Mouse (Mus musculus): ENCODE measurements around the gene Mtg2. TPM values are rescaled to one million over a fixed set of nuclear protein-coding genes. Genes with fewer than 3 reads are reported as not detected.

Gene Mtg2
- polyA plus RNA-seq, 1 experiment from 2014 or later = 18.0 TPM

DNA sequence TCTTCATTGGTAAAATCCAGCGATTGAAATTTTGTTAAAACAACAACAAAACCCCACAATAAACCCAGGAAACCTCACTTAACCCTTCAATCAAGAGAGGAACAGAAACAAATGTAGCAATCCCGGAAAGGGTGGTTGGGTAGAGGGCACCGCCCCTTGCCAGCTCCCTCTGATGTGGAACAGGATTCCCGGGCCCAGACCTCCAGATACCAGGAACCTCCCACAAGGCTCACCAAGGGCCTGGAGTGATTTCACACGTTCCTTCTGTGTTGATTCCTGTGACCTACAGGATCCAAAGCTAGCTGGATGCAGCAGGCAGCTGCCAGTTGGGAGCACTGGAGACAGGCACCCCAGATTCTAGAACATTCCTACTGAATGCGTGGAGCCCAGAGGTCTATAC is 30.0 kb upstream of the Mtg2 start:
- H3K27me3 ChIP-seq (replicated peaks) = peaks cover 17% of the 10 kb centered on the region; the same call in 1 of the 2 replicates
- H3K4me3 ChIP-seq = peak overlapping the region; percentile 96
- no peak for ATAC-seq
- H3K9me3 ChIP-seq (replicated peaks) = no peaks in the 10 kb centered on the region
- H3K27ac ChIP-seq = peak overlapping the region; percentile 53; the same call in 1 of the 2 replicates
- peaks cover 45% of the 10 kb centered on the region for H3K36me3 ChIP-seq
- peak overlapping the region; percentile 90 for H3K9ac ChIP-seq
- peaks cover 38% of the 10 kb centered on the region for H3K4me1 ChIP-seq
- peak overlapping the region; percentile 97 for H3K4me2 ChIP-seq
- WGBS (ENCODE audit: insufficient replicate concordance) = 51% methylated on average over 6 of the region's 6 CpGs

DNA sequence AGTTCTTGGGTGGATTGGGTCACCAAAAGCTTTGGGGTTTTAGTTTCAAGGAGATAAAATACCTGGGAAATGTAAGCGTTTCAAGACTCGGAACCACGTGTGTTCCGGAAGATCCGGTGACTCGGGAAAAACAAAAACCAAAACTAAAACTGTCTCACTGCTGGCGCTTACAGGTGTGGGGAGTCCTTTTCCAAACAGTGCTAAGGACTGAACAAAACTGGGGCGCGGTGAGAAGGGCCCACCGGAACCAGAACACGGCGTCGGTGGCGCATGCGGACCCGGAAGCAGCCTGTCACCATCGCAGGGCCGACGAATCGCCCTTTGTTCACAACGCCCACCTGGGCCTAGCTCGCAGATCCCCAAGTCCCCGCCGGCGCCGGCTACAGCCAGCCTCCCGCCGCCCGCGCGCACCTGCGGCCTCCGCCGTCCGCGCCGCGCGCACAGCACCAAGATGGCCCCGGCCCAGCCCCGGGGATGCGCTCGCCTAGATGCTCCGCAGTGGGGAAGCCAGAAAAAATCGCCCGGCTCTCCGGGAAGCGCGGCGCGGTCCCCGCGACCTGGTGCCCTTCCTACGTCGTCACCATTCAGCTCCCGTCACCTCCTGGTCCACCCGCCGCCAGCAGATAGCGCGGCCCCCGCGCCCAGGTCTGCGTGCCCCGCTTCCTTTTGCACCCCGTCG is 28.7 kb upstream of the Mtg2 start:
- H3K9me3 ChIP-seq (replicated peaks) = no peaks in the 10 kb centered on the region
- peak overlapping the region; percentile 90 for H3K9ac ChIP-seq

DNA sequence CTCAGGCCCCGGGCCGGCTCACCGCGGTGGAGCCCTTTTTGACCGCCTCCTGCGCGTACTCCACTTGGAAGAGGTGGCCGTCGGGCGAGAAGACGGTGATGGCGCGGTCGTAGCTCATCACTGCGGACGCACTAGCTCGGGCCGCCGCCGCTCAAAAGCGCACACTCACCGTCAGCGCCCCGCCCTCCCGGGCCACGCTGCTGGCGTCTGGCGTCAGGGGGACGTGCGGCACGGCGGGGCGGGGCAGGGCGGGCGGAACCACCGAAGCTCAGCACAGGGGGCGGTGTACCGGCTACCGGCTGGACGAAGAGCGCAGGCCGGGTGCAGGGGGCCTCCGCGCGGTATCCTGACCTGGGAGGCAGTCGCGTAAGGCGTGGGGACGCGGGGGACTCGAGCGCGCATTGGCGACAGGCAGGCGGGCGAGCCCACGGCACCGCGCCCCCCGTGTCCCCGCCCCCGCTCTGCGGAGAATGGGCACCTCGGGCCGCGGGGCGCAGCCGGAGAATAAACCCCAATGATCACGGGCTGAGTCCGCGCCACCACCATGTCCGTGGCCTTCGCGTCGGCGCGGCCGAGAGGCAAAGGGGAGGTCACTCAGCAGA is 28.0 kb upstream of the Mtg2 start, which contains the start of the genes Psma7 and Ss18l1:
Psma7 (minus strand) TSS at position 178 of the 602 bp plus-strand sequence.
Ss18l1 (plus strand) TSS at position 254 of the 602 bp plus-strand sequence.
- WGBS (ENCODE audit: insufficient replicate concordance) = under 1% methylated on average over 74 of the region's 78 CpGs
- peak; percentile 96 for ATAC-seq
- peak within 1 kb of the TSS; percentile 96 for H3K4me3 ChIP-seq

More for the DNA sequence above, 28.7 kb upstream of the Mtg2 start:
- Histone ChIP-seq H3K36me3 (peaks cover 32% of the 10 kb centered on the region), H3K27me3 (replicated peaks) (peaks cover 17% of the 10 kb centered on the region; the same call in 1 of the 2 replicates), H3K4me1 (peaks cover 38% of the 10 kb centered on the region), H3K27ac (peak overlapping the region; percentile 92), H3K4me2 (peak overlapping the region; percentile 97), H3K4me3 (peak overlapping the region; percentile 96)
- ATAC-seq = peak; percentile 62
- WGBS (ENCODE audit: insufficient replicate concordance) = under 1% methylated on average over 60 of the region's 66 CpGs

DNA sequence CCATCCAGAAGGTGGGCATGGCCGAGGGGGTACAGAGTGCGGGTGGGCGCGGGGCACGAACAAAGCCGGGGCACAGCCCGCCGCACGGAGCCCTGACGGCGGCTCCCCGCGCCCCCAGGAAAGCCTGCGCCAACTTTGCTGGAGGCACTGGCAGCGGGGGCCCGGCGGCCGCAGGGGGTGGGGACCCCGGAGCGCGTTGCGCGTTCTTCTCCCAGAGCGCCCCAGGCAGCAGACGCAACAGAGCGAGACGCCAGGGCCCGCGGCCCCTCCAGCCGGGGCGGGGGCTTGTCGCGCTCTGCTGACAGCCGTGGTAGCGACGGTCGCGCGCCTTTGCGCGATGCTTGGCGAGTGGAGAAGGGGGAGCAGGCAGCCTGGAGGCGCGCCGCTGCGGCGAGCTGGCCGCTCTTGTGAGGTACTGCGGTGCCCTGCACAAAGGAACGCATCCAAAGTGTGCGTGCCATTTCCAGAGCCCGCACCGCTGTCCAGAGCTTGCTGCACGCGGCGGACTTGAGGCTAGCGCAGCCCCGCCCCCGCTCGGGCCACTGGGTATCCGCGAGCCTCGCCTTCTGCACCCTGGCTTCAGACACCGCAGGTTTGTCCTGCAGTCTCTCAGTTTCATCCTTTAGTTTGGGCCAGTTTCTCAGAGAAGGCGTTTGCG is 27.4 kb upstream of the Mtg2 start:
- under 1% methylated on average over 56 of the region's 66 CpGs for WGBS (ENCODE audit: insufficient replicate concordance)
- peaks cover 38% of the 10 kb centered on the region for H3K4me1 ChIP-seq
- no peaks in the 10 kb centered on the region for H3K9me3 ChIP-seq (replicated peaks)
- H3K36me3 ChIP-seq = peaks cover 19% of the 10 kb centered on the region
- H3K27me3 ChIP-seq (replicated peaks) = peaks cover 17% of the 10 kb centered on the region; the same call in 1 of the 2 replicates
- peak overlapping the region; percentile 97 for H3K4me2 ChIP-seq
- peak overlapping the region; percentile 90 for H3K9ac ChIP-seq
- H3K27ac ChIP-seq = peak overlapping the region; percentile 92
- peak; percentile 11; the same call in 1 of the 2 replicates for ATAC-seq
- H3K4me3 ChIP-seq = peak overlapping the region; percentile 96

More for the DNA sequence above, 28.0 kb upstream of the Mtg2 start, which contains the start of the genes Psma7 and Ss18l1:
- Histone ChIP-seq H3K9me3 (replicated peaks) (no peaks in the 10 kb centered on the region), H3K4me1 (peaks cover 38% of the 10 kb centered on the region), H3K36me3 (peaks cover 25% of the 10 kb centered on the region), H3K4me2 (peak within 1 kb of the TSS; percentile 97), H3K27ac (peak within 1 kb of the TSS; percentile 92), H3K9ac (peak within 1 kb of the TSS; percentile 90), H3K27me3 (replicated peaks) (peaks cover 17% of the 10 kb centered on the region; the same call in 1 of the 2 replicates)

DNA sequence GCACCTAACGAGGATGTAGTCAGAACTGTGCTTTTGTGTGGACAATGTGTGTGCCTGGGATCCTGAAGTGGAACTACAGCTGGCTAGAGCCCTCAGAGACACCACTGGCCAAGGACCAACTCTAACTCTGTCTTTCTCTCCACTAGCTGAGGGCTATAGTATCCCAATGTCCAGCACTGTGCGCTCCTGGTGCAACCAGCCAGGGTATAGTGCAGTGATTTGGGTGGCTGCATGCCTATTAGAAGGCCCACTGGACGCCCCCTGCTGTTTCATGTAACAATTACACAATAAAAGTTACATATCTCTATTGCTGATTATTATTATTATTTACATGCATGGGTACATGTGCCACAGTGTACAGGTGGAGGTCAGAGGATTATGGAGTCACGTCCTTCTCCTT is 25.1 kb upstream of the Mtg2 start:
- ATAC-seq = no peak
- WGBS (ENCODE audit: insufficient replicate concordance) = 40% methylated on average over 4 of the region's 4 CpGs
- Histone ChIP-seq H3K9me3 (replicated peaks) (no peaks in the 10 kb centered on the region), H3K36me3 (no peaks in the 10 kb centered on the region; the same call in 1 of the 2 replicates), H3K27me3 (replicated peaks) (peaks cover 17% of the 10 kb centered on the region; the same call in 1 of the 2 replicates), H3K27ac (no peak overlapping the region), H3K4me1 (peaks cover 28% of the 10 kb centered on the region), H3K4me3 (no peak overlapping the region), H3K9ac (no peak overlapping the region), H3K4me2 (no peak overlapping the region)

DNA sequence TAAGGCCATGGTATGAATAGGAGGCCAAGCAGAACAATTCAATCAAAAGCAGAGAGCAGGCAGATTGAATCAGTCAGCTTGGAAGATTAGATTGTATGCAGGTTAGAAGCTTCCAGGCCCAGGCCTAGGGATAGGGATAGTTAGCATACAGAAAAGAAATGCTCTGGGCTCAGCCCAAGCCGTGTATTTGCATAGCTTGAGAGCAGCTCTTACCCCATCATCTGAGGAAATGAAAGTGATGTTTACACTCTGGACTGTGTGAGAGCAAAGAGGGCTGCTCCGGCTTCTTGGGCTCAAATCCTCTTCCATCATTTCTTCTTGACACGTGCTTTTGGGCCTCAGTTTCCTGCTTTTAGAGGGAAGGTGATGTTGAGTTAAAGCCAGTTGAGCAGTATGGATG is 22.8 kb upstream of the Mtg2 start:
- Histone ChIP-seq H3K9me3 (replicated peaks) (no peaks in the 10 kb centered on the region), H3K9ac (no peak overlapping the region), H3K4me2 (no peak overlapping the region), H3K36me3 (no peaks in the 10 kb centered on the region; the same call in 1 of the 2 replicates), H3K4me1 (peaks cover 19% of the 10 kb centered on the region), H3K27ac (no peak overlapping the region), H3K27me3 (replicated peaks) (peaks cover 17% of the 10 kb centered on the region; the same call in 1 of the 2 replicates), H3K4me3 (no peak overlapping the region)
- WGBS (ENCODE audit: insufficient replicate concordance) = 68% methylated on average over 3 of the region's 3 CpGs
- no peak for ATAC-seq

DNA sequence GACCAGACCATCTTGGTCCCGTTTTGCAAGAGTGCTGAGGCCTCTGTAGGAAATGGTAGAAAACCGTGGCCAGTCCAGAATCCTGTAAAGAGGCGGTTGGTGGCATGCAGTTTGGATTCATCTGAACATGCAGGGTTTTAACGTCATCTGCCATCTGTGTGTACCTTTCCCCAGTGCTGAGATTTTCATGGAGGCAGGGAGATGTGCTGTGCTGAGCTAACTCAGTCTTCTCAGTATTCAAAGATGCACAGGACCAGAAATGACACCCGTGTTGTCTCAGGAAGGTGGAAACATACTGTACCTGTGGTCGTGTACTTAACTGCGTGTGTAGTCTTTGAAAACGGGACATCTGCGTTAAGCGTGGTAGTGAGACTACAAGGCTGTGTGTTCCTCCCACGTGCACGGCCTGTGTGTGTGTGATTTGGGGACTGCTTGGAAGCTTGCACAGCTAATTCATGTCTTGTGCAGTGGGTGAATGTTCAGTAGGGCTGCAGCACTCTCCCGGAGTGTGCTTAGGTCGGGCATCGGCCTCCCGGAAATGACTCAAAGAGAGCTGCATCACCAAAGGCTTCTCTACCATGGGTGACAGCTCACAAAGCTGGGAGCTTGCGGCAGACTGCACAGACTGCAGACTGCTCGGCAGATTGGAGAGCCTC is 22.3 kb upstream of the Mtg2 start:
- Histone ChIP-seq H3K27ac (no peak overlapping the region), H3K36me3 (peaks cover 2% of the 10 kb centered on the region; the same call in 1 of the 2 replicates), H3K4me1 (peaks cover 16% of the 10 kb centered on the region), H3K4me3 (no peak overlapping the region), H3K9ac (no peak overlapping the region), H3K27me3 (replicated peaks) (peaks cover 16% of the 10 kb centered on the region; the same call in 1 of the 2 replicates), H3K4me2 (no peak overlapping the region), H3K9me3 (replicated peaks) (no peaks in the 10 kb centered on the region)
- no peak for ATAC-seq
- 80% methylated on average over 18 of the region's 18 CpGs for WGBS (ENCODE audit: insufficient replicate concordance)

DNA sequence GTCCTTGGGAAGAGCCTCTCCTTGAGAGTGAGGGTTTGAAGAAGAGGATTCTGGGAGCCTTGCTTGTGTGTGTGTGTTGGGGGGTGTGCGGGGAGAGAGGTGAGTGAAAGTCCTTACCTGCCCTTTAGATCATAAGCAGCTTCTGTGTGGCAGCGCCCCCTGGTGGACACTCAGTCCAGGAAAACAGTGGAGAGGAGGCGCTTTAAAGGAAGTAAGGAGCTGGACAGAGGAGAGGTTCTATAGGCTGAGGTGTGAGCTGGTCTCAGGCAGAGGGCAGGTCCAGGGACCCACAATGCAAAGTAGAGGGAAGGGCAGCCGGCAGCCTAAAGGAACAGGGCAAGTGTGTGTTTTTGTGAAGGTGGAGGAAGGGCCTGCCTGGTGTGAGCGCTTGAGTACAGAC is 19.4 kb upstream of the Mtg2 start:
- peak; percentile 28 for ATAC-seq
- H3K4me1 ChIP-seq = peaks cover 3% of the 10 kb centered on the region; the same call in 1 of the 2 replicates
- H3K9ac ChIP-seq = no peak overlapping the region
- H3K4me3 ChIP-seq = no peak overlapping the region
- H3K36me3 ChIP-seq = peaks cover 16% of the 10 kb centered on the region
- H3K27me3 ChIP-seq (replicated peaks) = no peaks in the 10 kb centered on the region
- H3K27ac ChIP-seq = no peak overlapping the region
- WGBS (ENCODE audit: insufficient replicate concordance) = 21% methylated on average over 5 of the region's 5 CpGs
- H3K4me2 ChIP-seq = no peak overlapping the region
- no peaks in the 10 kb centered on the region for H3K9me3 ChIP-seq (replicated peaks)

DNA sequence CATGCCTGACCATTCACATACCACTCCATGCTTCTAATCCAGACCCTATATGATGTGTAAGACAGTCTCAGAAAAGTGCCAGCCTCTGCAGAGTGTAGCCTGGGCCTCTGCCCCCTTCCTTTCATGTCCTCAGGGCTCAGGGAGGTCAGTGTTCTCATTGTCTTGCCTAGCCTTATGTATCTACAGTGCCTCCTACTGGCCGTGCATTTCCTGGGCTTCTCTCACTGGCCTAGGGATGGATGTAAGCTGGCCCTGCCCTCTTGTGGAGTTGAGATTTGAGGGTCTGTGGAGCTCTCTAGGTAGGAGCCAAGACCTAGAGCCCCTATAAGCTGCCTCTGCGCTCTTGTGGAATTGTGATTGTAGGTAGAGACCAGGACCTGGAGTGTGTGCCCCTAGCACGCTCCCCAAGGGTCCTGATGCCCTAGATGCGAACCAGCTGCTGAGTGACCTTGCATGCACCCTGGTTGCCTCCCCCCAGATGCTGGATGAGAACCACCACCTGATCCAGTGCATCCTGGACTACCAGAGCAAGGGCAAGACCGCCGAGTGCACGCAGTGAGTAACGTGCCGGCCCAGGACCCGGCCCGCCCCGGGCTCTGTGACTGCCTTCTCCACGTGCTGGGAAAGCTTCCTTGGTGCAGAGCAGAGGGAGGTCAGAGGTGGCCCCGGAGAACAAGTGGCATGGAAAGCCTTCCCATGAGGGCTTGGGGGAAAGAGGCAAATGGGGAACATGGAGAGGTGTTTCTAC is 18.2 kb upstream of the Mtg2 start:
- Histone ChIP-seq H3K36me3 (peaks cover 19% of the 10 kb centered on the region), H3K4me2 (no peak overlapping the region), H3K9ac (no peak overlapping the region), H3K27me3 (replicated peaks) (no peaks in the 10 kb centered on the region), H3K27ac (no peak overlapping the region), H3K4me3 (no peak overlapping the region), H3K9me3 (replicated peaks) (no peaks in the 10 kb centered on the region), H3K4me1 (peaks cover 3% of the 10 kb centered on the region; the same call in 1 of the 2 replicates)
- ATAC-seq = no peak
- 82% methylated on average over 14 of the region's 14 CpGs for WGBS (ENCODE audit: insufficient replicate concordance)

DNA sequence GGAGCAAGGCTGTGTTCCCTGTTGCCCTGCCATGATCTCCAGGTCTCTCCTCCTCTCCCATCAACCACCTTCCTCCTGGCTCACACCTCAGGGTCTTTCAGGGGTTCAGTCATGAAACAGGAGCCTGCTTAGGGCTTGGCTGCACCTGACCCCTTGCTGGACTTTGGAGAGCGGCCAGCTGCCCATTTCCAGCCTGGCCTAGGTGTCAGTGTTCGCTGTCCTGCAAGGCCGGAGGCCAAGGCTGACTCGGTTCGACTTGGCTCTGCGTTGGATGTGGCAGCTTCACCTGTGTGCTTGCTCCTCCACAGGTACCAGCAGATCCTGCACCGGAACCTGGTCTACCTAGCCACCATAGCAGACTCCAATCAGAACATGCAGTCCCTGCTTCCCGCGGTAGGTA is 17.4 kb upstream of the Mtg2 start:
- H3K36me3 ChIP-seq = peaks cover 27% of the 10 kb centered on the region

More for the DNA sequence above, 17.4 kb upstream of the Mtg2 start:
- 88% methylated on average over 9 of the region's 9 CpGs for WGBS (ENCODE audit: insufficient replicate concordance)
- H3K27me3 ChIP-seq (replicated peaks) = no peaks in the 10 kb centered on the region
- H3K9me3 ChIP-seq (replicated peaks) = no peaks in the 10 kb centered on the region
- H3K4me2 ChIP-seq = no peak overlapping the region
- no peak overlapping the region for H3K27ac ChIP-seq
- no peak for ATAC-seq
- no peak overlapping the region for H3K4me3 ChIP-seq
- peaks cover 3% of the 10 kb centered on the region; the same call in 1 of the 2 replicates for H3K4me1 ChIP-seq
- H3K9ac ChIP-seq = no peak overlapping the region

All from liver, embryonic 12.5 days (tissue).